Mouse (Mus musculus) E14TG2a.4 (cell line): ENCODE measurements at regions not wholly inside any gene's neighbourhood (a gene's known extent, or its start where the extent isn't known, plus 50 kb on each side); places are given as distances from the start of the nearest gene placed in this dataset.

Experiments used
- H3K27me3 ChIP-seq: 2 replicates; pipeline ENCODE4 v1.6.1; 2014; ENCODE audit warnings: low read length, control low read depth; ENCODE audit not compliant: insufficient read depth
- H3K36me3 ChIP-seq: 2 replicates; pipeline ENCODE4 v1.6.1; 2014; ENCODE audit warnings: low read length, control low read depth; ENCODE audit not compliant: insufficient read depth
- H3K4me1 ChIP-seq: replicated peaks from 2 replicates; pipeline ENCODE4 v1.6.1; 2014; ENCODE audit warnings: low read depth, low read length, control low read depth
- H3K4me3 ChIP-seq: replicated peaks from 2 replicates; pipeline ENCODE4 v1.5.1; 2014; ENCODE audit warnings: mild to moderate bottlenecking, low read length
- H3K9me3 ChIP-seq: 2 replicates; pipeline ENCODE4 v1.6.1; 2014; ENCODE audit warnings: low read length, control low read depth
- CTCF ChIP-seq: conservative IDR thresholded peaks from 2 replicates; pipeline ENCODE4 v1.5.1; 2014; ENCODE audit warnings: low read length
- NANOG ChIP-seq: IDR thresholded peaks from 2 replicates; pipeline ENCODE4 v1.6.1; 2014; ENCODE audit warnings: borderline replicate concordance, low read length, mixed read lengths
- POU5F1 ChIP-seq: IDR thresholded peaks from 2 replicates; pipeline ENCODE4 v1.6.1; 2014; ENCODE audit warnings: low read length, borderline replicate concordance

GRCm38 (mm10) chr6:34246512-34246911 lies 69.6 kb upstream of the Slc35b4 start:
- H3K4me3 ChIP-seq = no peak overlapping the region
- TF ChIP-seq POU5F1 (no peak), NANOG (no peak), CTCF (no peak)
- H3K4me1 ChIP-seq = peaks cover 9% of the 10 kb centered on the region; the same call in 1 of the 2 replicates
- H3K36me3 ChIP-seq = no peaks in the 10 kb centered on the region
- H3K27me3 ChIP-seq = no peaks in the 10 kb centered on the region; the same call in 1 of the 2 replicates
- H3K9me3 ChIP-seq = no peaks in the 10 kb centered on the region

- Histone ChIP-seq H3K36me3 (no peaks in the 10 kb centered on the region), H3K27me3 (peaks cover 5% of the 10 kb centered on the region; the same call in 1 of the 2 replicates), H3K4me1 (peaks cover 9% of the 10 kb centered on the region; the same call in 1 of the 2 replicates), H3K9me3 (no peaks in the 10 kb centered on the region), H3K4me3 (no peak overlapping the region)
- no peak for TF ChIP-seq POU5F1
- TF ChIP-seq CTCF = no peak
Observed at GRCm38 (mm10) chr6:34243001-34243400, 66.1 kb upstream of the Slc35b4 start.

DNA sequence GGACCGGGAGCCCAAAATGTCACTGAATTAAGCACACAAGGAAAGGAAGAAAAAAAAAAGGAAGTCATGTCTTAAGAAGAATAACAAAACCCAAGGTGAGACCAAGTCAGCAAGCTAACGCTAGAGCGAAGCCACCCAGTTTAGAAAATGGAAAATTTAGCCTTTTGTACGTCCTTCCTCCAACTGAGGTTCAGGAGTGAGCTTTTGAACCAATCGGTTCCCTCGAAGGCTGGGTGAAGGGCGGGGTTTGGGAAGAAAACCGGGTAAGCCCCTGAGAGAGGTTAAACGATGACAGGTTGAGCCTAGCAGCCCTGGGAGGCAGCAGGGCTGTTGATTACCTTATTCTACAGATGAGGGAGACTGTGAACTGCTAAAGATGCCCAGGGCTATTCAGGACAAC lies 65.6 kb upstream of the Slc35b4 start:
- no peaks in the 10 kb centered on the region for H3K36me3 ChIP-seq
- no peak overlapping the region for H3K4me3 ChIP-seq
- TF ChIP-seq CTCF (no peak), NANOG (no peak), POU5F1 (no peak)
- H3K27me3 ChIP-seq = peaks cover 5% of the 10 kb centered on the region; the same call in 1 of the 2 replicates
- no peaks in the 10 kb centered on the region for H3K9me3 ChIP-seq
- peaks cover 9% of the 10 kb centered on the region; the same call in 1 of the 2 replicates for H3K4me1 ChIP-seq

DNA sequence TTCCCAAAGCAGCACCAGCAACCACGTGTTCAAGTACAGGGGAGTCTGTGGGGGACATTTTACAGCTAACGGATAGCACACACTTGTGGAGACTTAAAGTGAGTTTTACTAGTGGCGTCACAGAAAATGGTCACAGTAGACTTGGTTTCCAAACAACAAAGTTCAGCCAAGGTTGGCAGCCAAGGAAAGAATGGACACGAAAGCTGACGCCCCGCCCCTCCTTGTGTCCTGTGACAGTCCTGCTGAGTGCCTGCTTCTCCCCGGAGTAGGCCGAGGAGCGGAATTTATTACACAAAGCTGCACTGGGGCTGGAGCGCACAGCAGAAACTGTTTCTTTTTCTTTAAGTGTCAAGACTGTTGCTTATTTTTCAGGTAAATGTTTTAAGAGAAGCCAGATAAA lies 58.2 kb upstream of the Slc35b4 start:
- no peaks in the 10 kb centered on the region for H3K36me3 ChIP-seq
- no peaks in the 10 kb centered on the region for H3K9me3 ChIP-seq
- TF ChIP-seq CTCF = no peak
- H3K27me3 ChIP-seq = 0 out of 2 replicates have a peak, but pooled peaks cover 5% of the 10 kb centered on the region
- H3K4me1 ChIP-seq = peaks cover 8% of the 10 kb centered on the region
- no peak overlapping the region for H3K4me3 ChIP-seq

- no peak for TF ChIP-seq POU5F1
- TF ChIP-seq NANOG = no peak
- TF ChIP-seq CTCF = no peak
Observed at GRCm38 (mm10) chr6:34234443-34235020, 57.6 kb upstream of the Slc35b4 start.

GRCm38 (mm10) chr6:34230768-34231381 lies 54.0 kb upstream of the Slc35b4 start:
- TF ChIP-seq CTCF = peak; percentile 81
- TF ChIP-seq NANOG = no peak
- H3K4me3 ChIP-seq = no peak overlapping the region
- no peaks in the 10 kb centered on the region for H3K36me3 ChIP-seq
- H3K27me3 ChIP-seq = peaks cover 14% of the 10 kb centered on the region; the same call in 1 of the 2 replicates
- peaks cover 25% of the 10 kb centered on the region for H3K4me1 ChIP-seq
- H3K9me3 ChIP-seq = no peaks in the 10 kb centered on the region

More at GRCm38 (mm10) chr6:34234443-34235020, 57.6 kb upstream of the Slc35b4 start:
- Histone ChIP-seq H3K4me3 (no peak overlapping the region), H3K27me3 (0 out of 2 replicates have a peak, but pooled peaks cover 5% of the 10 kb centered on the region), H3K4me1 (peaks cover 14% of the 10 kb centered on the region), H3K9me3 (no peaks in the 10 kb centered on the region), H3K36me3 (no peaks in the 10 kb centered on the region)

GRCm38 (mm10) chr6:34227131-34227530 lies 50.2 kb upstream of the Slc35b4 start:
- TF ChIP-seq POU5F1 (no peak), CTCF (no peak), NANOG (no peak)
- peaks cover 14% of the 10 kb centered on the region; the same call in 1 of the 2 replicates for H3K27me3 ChIP-seq

More at GRCm38 (mm10) chr6:34227131-34227530, 50.2 kb upstream of the Slc35b4 start:
- Histone ChIP-seq H3K36me3 (no peaks in the 10 kb centered on the region), H3K9me3 (peaks cover 8% of the 10 kb centered on the region), H3K4me3 (no peak overlapping the region), H3K4me1 (peaks cover 25% of the 10 kb centered on the region)
